Mouse (Mus musculus) bone marrow macrophage, adult 2 months (primary cell): ENCODE data around the gene 4933424G06Rik. TPM values are rescaled to one million over a fixed set of nuclear protein-coding genes. Genes with fewer than 3 reads are reported as not detected.

Experiments
- H3K27ac ChIP-seq: 2 replicates; pipeline ENCODE4 v1.5.1; 2012; ENCODE audit warnings: low read depth, low read length; ENCODE audit not compliant: insufficient read depth
- H3K4me1 ChIP-seq: 2 replicates; pipeline ENCODE4 v1.6.1; 2012; ENCODE audit warnings: low read length; ENCODE audit not compliant: control insufficient read depth, insufficient read depth
- H3K4me3 ChIP-seq: 2 replicates; pipeline ENCODE4 v1.5.1; 2012; ENCODE audit warnings: mild to moderate bottlenecking, low read length, moderate library complexity; ENCODE audit not compliant: insufficient read depth
- CTCF ChIP-seq: IDR thresholded peaks from 2 replicates; pipeline ENCODE4 v1.5.1; 2012; ENCODE audit warnings: low read depth, mild to moderate bottlenecking, low read length, moderate library complexity
- POLR2A ChIP-seq: IDR thresholded peaks from 2 replicates; pipeline ENCODE4 v1.6.1; 2012; ENCODE audit warnings: mild to moderate bottlenecking, low read depth, low read length, borderline replicate concordance
- polyA plus RNA-seq: library from polyadenylated mRNA; stranded (reverse); fragments of >200 nt; gene quantifications from 2 replicates; pipeline ENCODE4 v1.2.4, GENCODE M21; 2012; ENCODE audit not compliant: missing spikeins, insufficient read depth, insufficient read length

The 4933424G06Rik gene
- polyA plus RNA-seq, 1 experiment = not detected

- Histone ChIP-seq H3K4me3 (peak overlapping the region; percentile 93), H3K27ac (no peak overlapping the region), H3K4me1 (peaks cover 15% of the 10 kb centered on the region)
- TF ChIP-seq CTCF = no peak
- no peak for TF ChIP-seq POLR2A
Measured at GRCm38 (mm10) chr1:36708626-36709025, 1.3 kb upstream of the 4933424G06Rik start.

- Histone ChIP-seq H3K4me1 (peaks cover 15% of the 10 kb centered on the region), H3K27ac (peak overlapping the region; percentile 44), H3K4me3 (peak overlapping the region; percentile 93)
- TF ChIP-seq POLR2A (no peak), CTCF (no peak)
Measured at GRCm38 (mm10) chr1:36709055-36709853, 695 bp upstream of the 4933424G06Rik start.

GRCm38 (mm10) chr1:36711104-36711503, 1.2 kb downstream of the 4933424G06Rik start:
- H3K27ac ChIP-seq = no peak overlapping the region
- H3K4me3 ChIP-seq = no peak overlapping the region
- no peak for TF ChIP-seq CTCF
- no peak for TF ChIP-seq POLR2A
- peaks cover 15% of the 10 kb centered on the region for H3K4me1 ChIP-seq

GRCm38 (mm10) chr1:36714311-36714710, 4.4 kb downstream of the 4933424G06Rik start, which contains the start of gene Actr1b:
Gene Actr1b, minus strand, starts transcription at chr1:36714422.
- no peak within 1 kb of the TSS for H3K27ac ChIP-seq
- no peak within 1 kb of the TSS for H3K4me3 ChIP-seq
- TF ChIP-seq POLR2A (no peak), CTCF (no peak)
- 0 out of 2 replicates have a peak, but pooled peaks cover 4% of the 10 kb centered on the region for H3K4me1 ChIP-seq

GRCm38 (mm10) chr1:36718786-36719185, 8.8 kb downstream of the 4933424G06Rik start:
- Histone ChIP-seq H3K4me3 (no peak overlapping the region), H3K4me1 (no peaks in the 10 kb centered on the region), H3K27ac (no peak overlapping the region)
- TF ChIP-seq CTCF (no peak), POLR2A (no peak)

DNA sequence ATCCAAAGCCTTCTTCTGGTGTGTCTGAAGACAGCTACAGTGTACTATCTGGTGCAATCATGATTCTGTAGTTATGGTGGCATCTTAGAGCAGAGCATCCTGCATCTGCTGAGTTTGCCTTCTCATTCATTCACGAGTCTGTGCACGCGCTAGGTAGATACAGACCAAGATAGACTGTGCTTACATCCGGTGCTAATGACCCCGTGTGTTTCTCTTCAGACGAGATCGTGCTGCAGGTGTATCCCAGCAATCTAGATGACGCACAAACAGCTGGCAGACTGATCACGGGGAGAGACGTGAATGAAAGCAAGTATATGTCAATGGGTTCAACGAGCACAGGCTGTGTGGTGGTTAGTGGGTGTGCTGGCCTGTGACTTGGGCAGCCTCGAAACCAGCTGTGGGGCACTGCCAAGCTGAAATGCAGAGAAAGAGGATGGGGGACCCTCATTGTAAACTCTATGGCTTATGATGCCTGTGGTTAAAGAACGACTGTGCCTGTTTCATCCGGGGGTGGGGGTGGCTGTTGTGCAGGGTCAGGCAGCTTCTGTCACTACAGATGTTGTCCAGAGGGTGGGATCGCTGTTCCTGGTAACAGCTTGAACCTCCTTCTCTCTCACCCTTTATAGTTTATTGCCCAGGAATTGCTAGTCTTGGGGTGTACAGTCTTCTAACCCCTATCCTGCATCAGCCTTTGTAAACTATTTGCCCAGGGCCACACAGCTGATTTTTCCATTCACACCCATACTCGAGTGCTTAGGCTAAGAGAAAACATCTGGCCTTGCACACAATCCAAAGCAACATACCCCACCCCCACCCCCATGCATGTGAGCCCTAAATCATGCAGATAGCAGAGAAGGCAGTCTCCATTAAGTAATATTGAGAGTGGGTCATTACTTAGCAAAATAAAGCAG, 13.5 kb downstream of the 4933424G06Rik start:
- Histone ChIP-seq H3K4me1 (no peaks in the 10 kb centered on the region), H3K4me3 (no peak overlapping the region), H3K27ac (no peak overlapping the region)
- TF ChIP-seq POLR2A (no peak), CTCF (no peak)

DNA sequence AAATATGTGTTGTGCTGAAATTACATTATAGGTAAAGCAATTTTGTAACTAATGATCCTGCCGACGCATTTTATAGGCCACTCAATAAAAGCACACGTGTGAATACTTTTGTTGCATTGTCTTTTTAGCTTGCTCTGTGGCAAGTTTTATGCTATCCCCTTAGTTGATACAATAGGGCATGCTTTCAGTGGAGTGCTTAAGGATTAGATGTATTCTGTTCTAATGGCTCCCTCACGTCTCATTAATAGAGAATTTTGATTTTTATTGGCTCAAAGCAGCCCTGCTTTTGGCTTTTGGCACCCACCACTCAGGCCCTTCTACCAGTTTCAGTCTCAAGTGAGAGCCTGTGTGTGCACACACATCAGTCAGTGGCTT, 14.1 kb downstream of the 4933424G06Rik start:
- no peak overlapping the region for H3K4me3 ChIP-seq
- TF ChIP-seq CTCF = no peak
- no peak for TF ChIP-seq POLR2A
- H3K4me1 ChIP-seq = no peaks in the 10 kb centered on the region
- H3K27ac ChIP-seq = no peak overlapping the region

- TF ChIP-seq POLR2A (no peak), CTCF (peak; percentile 10; the same call in 1 of the 2 replicates)
- H3K4me1 ChIP-seq = no peaks in the 10 kb centered on the region
- no peak overlapping the region for H3K27ac ChIP-seq
- no peak overlapping the region for H3K4me3 ChIP-seq
Measured at GRCm38 (mm10) chr1:36737300-36737699, 27.4 kb downstream of the 4933424G06Rik start.

- no peak overlapping the region for H3K27ac ChIP-seq
- H3K4me1 ChIP-seq = no peaks in the 10 kb centered on the region
Measured at GRCm38 (mm10) chr1:36739231-36739630, 29.3 kb downstream of the 4933424G06Rik start.

More at GRCm38 (mm10) chr1:36739231-36739630, 29.3 kb downstream of the 4933424G06Rik start:
- H3K4me3 ChIP-seq = no peak overlapping the region
- no peak for TF ChIP-seq CTCF
- TF ChIP-seq POLR2A = no peak
